ENCODE assay signal across 8 mouse cellular contexts in the genomic region with DNA sequence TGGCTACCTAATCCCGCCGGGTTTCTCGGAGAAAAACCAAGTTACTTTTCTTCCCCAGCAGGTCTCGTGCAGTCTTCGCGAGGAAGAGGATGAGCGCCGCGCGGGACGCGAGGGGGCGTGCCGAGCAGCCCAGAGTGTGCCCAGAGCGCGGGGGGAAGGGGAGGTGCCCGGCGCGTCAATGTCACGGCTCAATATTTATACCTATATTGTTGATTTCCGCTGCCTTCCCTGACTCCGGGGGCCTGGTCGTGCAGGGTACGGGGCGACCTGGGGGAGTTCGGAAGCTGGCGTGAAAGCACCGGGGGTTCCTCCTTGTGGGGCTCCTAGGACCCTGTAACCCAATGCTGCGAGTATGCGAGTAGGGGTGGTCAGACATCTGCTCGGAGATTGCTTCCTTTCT.
DNase-seq lines count a peak whose midpoint lies in the region; ATAC-seq lines count a peak whose summit lies in the region.

No protein-coding gene starts in this region.

- H3K9ac ChIP-seq in limb, embryonic 12.5 days (replicated peaks) = peak overlapping the region; percentile 60

- H3K9me3 ChIP-seq in limb, embryonic 12.5 days = no peaks in the 10 kb centered on the region

- H3K4me1 ChIP-seq in limb, embryonic 12.5 days (replicated peaks) = peaks cover 7% of the 10 kb centered on the region; the same call in 1 of the 2 replicates

- no peak; the same call in 1 of the 2 replicates for ATAC-seq in cerebellum, adult (ENCODE audit: insufficient number of reproducible peaks, low FRiP score, low TSS enrichment)
- peak; percentile 52 for ATAC-seq in common myeloid progenitor, adult 5-6 weeks (replicated peaks; ENCODE audit: low read depth, poor library complexity, severe bottlenecking)
- peak; percentile 70; the same call in 1 of the 2 replicates for ATAC-seq in limb, embryonic 12.5 days (ENCODE audit: insufficient number of reproducible peaks, insufficient read depth, low FRiP score, low TSS enrichment, low read depth)

- DNase-seq in cerebellum, adult 9-11 months = peak; percentile 8
- DNase-seq in B cell, adult 2 months = peak; percentile 37 to 50
- peak; percentile 27 for DNase-seq in heart, postnatal 4 days
- peak; percentile 59 for DNase-seq in neural tube, embryonic 10.5 days (ENCODE audit: extremely low spot score, low spot score)
- DNase-seq in layer of hippocampus, postnatal 25 days (ENCODE audit: extremely low spot score in 1 of 2, low spot score in 1 of 2) = no peak

- H3K27ac ChIP-seq in limb, embryonic 12.5 days = no peak overlapping the region

- H3K27me3 ChIP-seq in limb, embryonic 12.5 days = peaks cover 46% of the 10 kb centered on the region

- WGBS in limb, embryonic 12.5 days = under 1% methylated on average over 31 of the region's 31 CpGs

- no peaks in the 10 kb centered on the region for H3K36me3 ChIP-seq in limb, embryonic 12.5 days

- H3K4me2 ChIP-seq in limb, embryonic 12.5 days = peak overlapping the region; percentile 97

- peak overlapping the region; percentile 55 for H3K4me3 ChIP-seq in limb, embryonic 12.5 days (replicated peaks)

Comparison
In these comparisons a context has a peak if more than half of its experiments do, and no peak if none do; other contexts are left out.
1. DNase-seq: peak in cerebellum, adult 9-11 months (single experiment), B cell, adult 2 months (2 of 2), heart, postnatal 4 days (single experiment) and neural tube, embryonic 10.5 days (single experiment); none in layer of hippocampus, postnatal 25 days (0 of 2).